Mouse (Mus musculus): Measurements from ENCODE around the gene Ankrd34a. TPM values are rescaled to one million over a fixed set of nuclear protein-coding genes. Genes with fewer than 3 reads are reported as not detected.

Gene Ankrd34a
- polyA plus RNA-seq, 1 experiment: not detected

GRCm38 (mm10) chr3:96555041-96555596 is 41.3 kb upstream of the Ankrd34a start:
- Histone ChIP-seq H3K4me3 (ENCODE audit: insufficient read depth, low read depth, low read length) (no peak overlapping the region), H3K27ac (ENCODE audit: insufficient read depth, low read depth, low read length) (peak overlapping the region; percentile 3; the same call in 1 of the 2 replicates), H3K4me1 (ENCODE audit: control insufficient read depth, insufficient read depth, low read length) (peaks cover 3% of the 10 kb centered on the region)
- TF ChIP-seq CTCF (IDR thresholded peaks at IDR 0.05; ENCODE audit: insufficient read depth, low read depth, low read length) (no peak), POLR2A (IDR thresholded peaks at IDR 0.05; ENCODE audit: insufficient read depth, low read depth, low read length) (no peak)
- 54% methylated on average over 12 of the region's 12 CpGs for WGBS

GRCm38 (mm10) chr3:96555999-96556614 is 40.3 kb upstream of the Ankrd34a start:
- no peak for TF ChIP-seq CTCF (IDR thresholded peaks at IDR 0.05; ENCODE audit: insufficient read depth, low read depth, low read length)
- TF ChIP-seq POLR2A (IDR thresholded peaks at IDR 0.05; ENCODE audit: insufficient read depth, low read depth, low read length): no peak
- Histone ChIP-seq H3K4me1 (ENCODE audit: control insufficient read depth, insufficient read depth, low read length) (peaks cover 3% of the 10 kb centered on the region), H3K4me3 (ENCODE audit: insufficient read depth, low read depth, low read length) (no peak overlapping the region), H3K27ac (ENCODE audit: insufficient read depth, low read depth, low read length) (no peak overlapping the region)
- WGBS: 85% methylated on average over 15 of the region's 15 CpGs

DNA sequence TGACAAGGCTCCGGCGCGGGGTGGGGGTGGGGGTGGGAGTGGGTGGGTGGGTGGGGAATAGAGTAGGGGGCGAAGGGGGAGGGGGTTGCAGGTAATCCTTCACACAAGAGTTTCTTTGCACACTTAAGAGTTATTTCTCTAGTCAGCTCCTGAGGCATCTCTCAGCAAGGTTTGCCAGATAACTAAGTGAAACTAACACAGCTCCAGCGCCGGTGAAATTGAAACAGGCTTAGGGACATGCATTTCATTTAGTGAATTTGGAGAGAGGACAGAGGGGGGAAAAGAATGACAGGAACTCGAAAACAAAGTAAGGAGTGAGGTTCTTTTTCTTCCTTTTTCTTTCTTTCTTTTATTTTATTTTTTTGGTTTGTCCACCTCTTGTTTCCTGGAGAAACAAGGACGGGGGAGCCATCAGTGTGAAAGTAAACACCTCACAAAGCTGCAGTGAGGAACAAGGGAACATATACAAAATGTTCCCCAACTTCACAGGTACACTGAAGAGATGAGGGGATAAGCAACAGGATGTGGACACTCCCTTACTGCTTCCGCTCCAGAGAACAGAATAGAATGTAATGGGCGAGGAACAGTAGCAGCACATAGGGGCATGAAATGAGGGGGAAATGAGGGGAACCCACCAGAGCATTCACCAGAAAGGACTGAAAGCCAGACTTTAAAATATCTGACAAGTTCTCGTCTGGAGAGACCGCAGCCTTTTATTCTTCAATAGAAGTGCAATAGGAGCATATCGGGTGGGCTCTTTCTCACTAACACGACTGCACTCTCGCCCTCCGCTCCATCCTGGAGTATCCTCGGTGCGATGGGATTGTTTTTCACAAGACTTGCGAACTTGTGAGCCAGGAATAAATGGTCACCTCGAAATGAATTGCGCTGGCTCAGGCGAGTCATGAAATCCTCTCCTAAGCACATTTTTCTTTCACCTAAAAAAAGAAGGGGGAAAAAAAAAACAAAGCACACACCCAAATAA is 39.5 kb upstream of the Ankrd34a start:
- 9% methylated on average over 22 of the region's 22 CpGs for WGBS
- peak overlapping the region; percentile 47 for H3K4me3 ChIP-seq (ENCODE audit: insufficient read depth, low read depth, low read length)
- peaks cover 3% of the 10 kb centered on the region for H3K4me1 ChIP-seq (ENCODE audit: control insufficient read depth, insufficient read depth, low read length)
- peak overlapping the region; percentile 42 for H3K27ac ChIP-seq (ENCODE audit: insufficient read depth, low read depth, low read length)
- TF ChIP-seq POLR2A (IDR thresholded peaks at IDR 0.05; ENCODE audit: insufficient read depth, low read depth, low read length) (no peak), CTCF (IDR thresholded peaks at IDR 0.05; ENCODE audit: insufficient read depth, low read depth, low read length) (no peak)

GRCm38 (mm10) chr3:96557694-96558093 is 38.7 kb upstream of the Ankrd34a start, which contains the start of gene Txnip:
Gene Txnip (plus strand): TSS chr3:96557957.
- Histone ChIP-seq H3K4me1 (ENCODE audit: control insufficient read depth, insufficient read depth, low read length) (peaks cover 3% of the 10 kb centered on the region), H3K27ac (ENCODE audit: insufficient read depth, low read depth, low read length) (peak within 1 kb of the TSS; percentile 46), H3K4me3 (ENCODE audit: insufficient read depth, low read depth, low read length) (peak within 1 kb of the TSS; percentile 47)
- TF ChIP-seq CTCF (IDR thresholded peaks at IDR 0.05; ENCODE audit: insufficient read depth, low read depth, low read length) (peak; percentile 25; the same call in 1 of the 2 replicates), POLR2A (IDR thresholded peaks at IDR 0.05; ENCODE audit: insufficient read depth, low read depth, low read length) (peak; percentile 50; the same call in 1 of the 2 replicates)
- WGBS: under 1% methylated on average over 26 of the region's 26 CpGs

- WGBS: 2% methylated on average over 17 of the region's 17 CpGs
- TF ChIP-seq POLR2A (IDR thresholded peaks at IDR 0.05; ENCODE audit: insufficient read depth, low read depth, low read length): no peak
- no peak for TF ChIP-seq CTCF (IDR thresholded peaks at IDR 0.05; ENCODE audit: insufficient read depth, low read depth, low read length)
- H3K4me1 ChIP-seq (ENCODE audit: control insufficient read depth, insufficient read depth, low read length): peaks cover 3% of the 10 kb centered on the region
- H3K27ac ChIP-seq (ENCODE audit: insufficient read depth, low read depth, low read length): peak overlapping the region; percentile 46; the same call in 1 of the 2 replicates
- peak overlapping the region; percentile 47 for H3K4me3 ChIP-seq (ENCODE audit: insufficient read depth, low read depth, low read length)
Measured at GRCm38 (mm10) chr3:96558159-96558558, 38.3 kb upstream of the Ankrd34a start.

- peaks cover 3% of the 10 kb centered on the region for H3K4me1 ChIP-seq (ENCODE audit: control insufficient read depth, insufficient read depth, low read length)
- H3K27ac ChIP-seq (ENCODE audit: insufficient read depth, low read depth, low read length): no peak overlapping the region
- no peak for TF ChIP-seq POLR2A (IDR thresholded peaks at IDR 0.05; ENCODE audit: insufficient read depth, low read depth, low read length)
- no peak for TF ChIP-seq CTCF (IDR thresholded peaks at IDR 0.05; ENCODE audit: insufficient read depth, low read depth, low read length)
- WGBS: 42% methylated on average over 10 of the region's 10 CpGs
- no peak overlapping the region for H3K4me3 ChIP-seq (ENCODE audit: insufficient read depth, low read depth, low read length)
Measured at GRCm38 (mm10) chr3:96558668-96559196, 37.7 kb upstream of the Ankrd34a start.

DNA sequence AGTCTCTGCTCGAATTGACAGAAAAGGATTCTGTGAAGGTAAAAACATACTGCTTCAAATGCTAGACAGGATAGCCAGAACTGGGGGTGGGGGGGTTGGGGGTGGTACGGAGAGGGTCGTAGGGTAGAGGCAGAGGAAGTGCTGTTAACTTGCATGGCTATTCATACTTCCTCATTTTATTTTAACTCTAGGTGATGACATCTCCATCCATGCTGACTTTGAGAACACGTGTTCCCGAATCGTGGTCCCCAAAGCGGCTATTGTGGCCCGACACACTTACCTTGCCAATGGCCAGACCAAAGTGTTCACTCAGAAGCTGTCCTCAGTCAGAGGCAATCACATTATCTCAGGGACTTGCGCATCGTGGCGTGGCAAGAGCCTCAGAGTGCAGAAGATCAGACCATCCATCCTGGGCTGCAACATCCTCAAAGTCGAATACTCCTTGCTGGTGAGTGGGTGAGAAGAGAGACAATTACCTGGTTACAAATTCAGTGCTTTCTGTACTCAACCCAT is 37.0 kb upstream of the Ankrd34a start:
- 70% methylated on average over 12 of the region's 12 CpGs for WGBS
- H3K27ac ChIP-seq (ENCODE audit: insufficient read depth, low read depth, low read length): no peak overlapping the region

More for the DNA sequence above, 37.0 kb upstream of the Ankrd34a start:
- Histone ChIP-seq H3K4me3 (ENCODE audit: insufficient read depth, low read depth, low read length) (peak overlapping the region; percentile 26), H3K4me1 (ENCODE audit: control insufficient read depth, insufficient read depth, low read length) (peaks cover 3% of the 10 kb centered on the region)
- TF ChIP-seq POLR2A (IDR thresholded peaks at IDR 0.05; ENCODE audit: insufficient read depth, low read depth, low read length) (no peak), CTCF (IDR thresholded peaks at IDR 0.05; ENCODE audit: insufficient read depth, low read depth, low read length) (no peak)

All from olfactory bulb, adult 2 months (tissue).